Mouse (Mus musculus): ENCODE measurements around the gene Nudt5. TPM values are rescaled to one million over a fixed set of nuclear protein-coding genes. Genes with fewer than 3 reads are reported as not detected.
"Not testable (repeated sequence)": the region's sequence is repeated elsewhere in the genome, so short reads cannot be mapped to it uniquely, and the experiment has no call there.

Gene Nudt5
- polyA plus RNA-seq (2016; fragmentation: Nextera tagmentation; extraction: Ambion mirVana): 90.7 and 115 TPM in 2 replicates

DNA sequence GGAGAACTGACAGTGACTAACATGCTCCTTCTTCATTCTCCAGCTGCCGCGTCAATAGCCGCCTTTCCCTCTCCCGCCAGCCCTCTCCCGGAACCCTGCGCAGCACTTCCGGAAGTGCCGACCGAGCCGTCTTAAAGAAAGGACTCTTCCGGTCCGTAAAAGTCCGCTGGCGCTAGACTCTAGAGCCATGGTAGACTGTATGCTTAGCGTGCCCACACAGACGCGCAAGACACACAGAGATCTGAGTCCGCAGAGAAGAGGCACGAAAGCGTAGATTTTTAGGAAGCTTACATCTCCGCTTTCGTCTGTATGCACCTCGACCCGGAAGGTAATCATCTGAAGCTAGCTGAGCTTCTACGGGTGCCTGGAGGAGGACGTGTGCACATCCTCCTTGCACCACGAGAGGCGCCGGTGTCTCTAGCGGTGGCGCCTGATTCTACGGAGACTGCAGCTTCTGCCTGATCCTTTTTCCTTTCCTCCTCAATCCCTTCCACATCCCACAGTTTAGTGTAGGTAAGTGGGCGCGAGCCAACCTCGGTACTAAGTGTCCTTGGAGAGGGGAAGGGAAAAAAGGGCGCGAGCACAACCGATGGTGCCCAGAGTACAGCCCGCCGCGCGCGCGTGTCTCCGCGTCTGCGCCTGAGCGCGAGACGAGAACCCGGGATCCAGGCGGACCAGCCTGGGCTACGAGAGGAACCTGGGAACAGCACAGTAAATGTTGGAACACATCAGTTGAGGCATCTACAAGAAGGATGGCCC, at the start of gene Nudt5, which contains the start of gene Cdc123:
Gene Nudt5, plus strand, starts transcription at position 147 of the 759 bp plus-strand sequence.
Gene Cdc123, minus strand, starts transcription at position 292 of the 759 bp plus-strand sequence.
- DNase-seq (ENCODE audit: low spot score): peak; percentile 89

DNA sequence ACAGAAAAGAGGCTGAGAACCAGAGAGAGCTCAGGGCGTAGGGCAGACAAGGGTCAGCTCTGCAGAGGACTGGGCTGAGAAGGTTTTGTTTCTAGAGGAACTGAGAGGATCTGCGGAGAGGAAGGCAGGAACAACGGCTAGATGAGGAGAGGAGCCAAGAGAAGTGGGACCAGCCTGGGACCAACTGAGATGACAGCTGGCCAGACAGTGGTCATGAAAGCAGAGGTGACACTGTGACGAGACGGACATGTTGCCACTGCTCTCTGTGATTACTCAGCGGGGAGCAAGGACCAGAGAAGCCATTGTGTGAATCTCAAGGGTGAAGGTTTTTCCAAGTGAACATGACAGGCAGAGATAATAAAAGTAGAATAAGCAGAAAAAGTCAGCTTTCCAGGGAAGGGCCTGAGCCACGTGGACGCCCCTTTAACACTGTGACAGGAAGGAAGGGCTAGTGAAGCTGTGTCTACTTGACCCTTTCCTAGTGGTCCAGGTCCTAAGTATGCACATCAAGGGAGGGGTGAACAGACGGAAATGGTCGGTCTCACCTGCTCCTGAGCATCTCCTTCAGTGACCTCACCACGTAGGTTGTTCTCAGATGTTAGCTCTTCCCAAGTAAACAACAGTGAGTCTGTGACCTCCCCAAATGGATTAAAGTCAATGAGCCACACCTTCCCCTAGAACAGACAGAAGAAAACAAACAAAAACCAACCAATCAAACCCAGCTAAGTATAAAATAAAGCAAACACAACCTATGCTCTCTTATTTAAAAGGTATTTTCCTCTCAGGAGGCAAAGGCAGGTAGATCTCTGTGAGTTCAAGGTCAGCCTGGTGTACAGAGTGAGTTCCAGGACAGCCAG, 46.8 kb upstream of the Nudt5 start:
- peaks cover 99% of the 10 kb centered on the region for H3K36me3 ChIP-seq
- H3K9me3 ChIP-seq: peaks cover 8% of the 10 kb centered on the region; the same call in 1 of the 2 replicates
- H3K4me3 ChIP-seq: no peak overlapping the region
- H3K4me1 ChIP-seq (replicated peaks): no peaks in the 10 kb centered on the region
- DNase-seq (ENCODE audit: low spot score): no peak
- WGBS: 90% methylated on average over 11 of the region's 11 CpGs
- H3K27me3 ChIP-seq (ENCODE audit: insufficient read depth, poor library complexity, severe bottlenecking): no peaks in the 10 kb centered on the region
- H3K27ac ChIP-seq: no peak overlapping the region

More for the DNA sequence above, at the start of gene Nudt5, which contains the start of gene Cdc123:
- peaks cover 2% of the 10 kb centered on the region; the same call in 1 of the 2 replicates for H3K9me3 ChIP-seq
- H3K36me3 ChIP-seq: peaks cover 43% of the 10 kb centered on the region
- H3K27ac ChIP-seq: peak within 1 kb of the TSS; percentile 97
- peak within 1 kb of the TSS; percentile 80 for H3K4me3 ChIP-seq
- H3K4me1 ChIP-seq (replicated peaks): peaks cover 16% of the 10 kb centered on the region
- no peaks in the 10 kb centered on the region for H3K27me3 ChIP-seq (ENCODE audit: insufficient read depth, poor library complexity, severe bottlenecking)
- WGBS: under 1% methylated on average over 53 of the region's 53 CpGs

DNA sequence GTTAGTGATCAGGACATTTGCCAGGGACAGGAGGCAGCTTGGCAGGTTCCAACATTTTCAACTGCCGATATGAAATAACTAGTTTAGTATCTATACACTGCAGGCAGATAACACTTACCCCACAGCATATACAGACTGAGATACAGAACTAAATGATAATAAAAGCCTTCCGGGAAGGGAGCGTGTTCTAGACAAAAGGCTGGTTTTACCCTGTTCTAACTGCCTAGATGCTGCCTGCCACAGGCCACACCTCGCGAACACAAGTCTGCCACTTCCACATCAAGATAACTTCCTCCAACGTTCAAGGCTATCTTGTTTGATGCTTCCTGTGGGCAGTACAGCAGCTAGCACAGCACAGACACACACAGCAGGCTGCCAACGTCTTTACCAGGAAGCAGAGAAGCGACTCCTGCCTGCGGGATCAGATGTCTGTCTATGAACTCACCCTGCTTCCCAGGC, 43.6 kb upstream of the Nudt5 start:
- WGBS: 89% methylated on average over 9 of the region's 9 CpGs
- Histone ChIP-seq H3K4me1 (replicated peaks) (no peaks in the 10 kb centered on the region), H3K27ac (no peak overlapping the region), H3K36me3 (peaks cover 98% of the 10 kb centered on the region), H3K9me3 (peaks cover 8% of the 10 kb centered on the region; the same call in 1 of the 2 replicates), H3K4me3 (no peak overlapping the region), H3K27me3 (ENCODE audit: insufficient read depth, poor library complexity, severe bottlenecking) (no peaks in the 10 kb centered on the region)
- DNase-seq (ENCODE audit: low spot score): no peak

DNA sequence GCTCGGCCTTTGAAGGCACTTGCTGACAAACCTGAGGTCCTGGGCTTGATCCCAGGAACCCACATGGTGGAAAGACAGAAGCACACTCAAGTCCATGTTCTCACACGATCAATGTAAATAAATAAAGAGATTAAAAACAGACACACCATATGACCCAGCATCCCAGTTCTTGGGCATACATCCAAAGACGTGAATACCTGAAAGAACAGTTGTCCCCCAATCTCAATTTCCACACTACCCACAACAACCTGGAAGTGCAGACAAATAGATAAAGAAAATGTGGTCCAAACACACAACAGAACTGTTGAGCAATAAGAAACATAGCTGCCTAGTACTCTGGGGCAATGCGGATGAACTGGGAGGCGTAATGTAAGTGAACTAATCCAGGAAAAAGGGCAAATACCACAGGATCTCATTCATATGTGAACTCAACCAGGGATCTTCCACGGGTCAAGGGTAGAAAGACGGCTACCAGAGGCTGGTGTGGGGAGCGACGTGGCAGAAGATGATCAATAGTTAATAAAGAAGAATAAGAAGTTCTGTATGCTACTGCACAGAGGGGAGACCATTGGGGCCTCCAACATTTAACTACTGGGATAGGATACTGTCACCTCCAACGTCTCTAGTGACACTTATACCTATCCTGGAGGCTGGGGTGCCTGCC, 42.8 kb upstream of the Nudt5 start:
- Histone ChIP-seq H3K4me1 (replicated peaks) (no peaks in the 10 kb centered on the region), H3K4me3 (no peak overlapping the region), H3K36me3 (peaks cover 92% of the 10 kb centered on the region), H3K9me3 (peaks cover 8% of the 10 kb centered on the region; the same call in 1 of the 2 replicates), H3K27me3 (ENCODE audit: insufficient read depth, poor library complexity, severe bottlenecking) (no peaks in the 10 kb centered on the region), H3K27ac (no peak overlapping the region)
- 93% methylated on average over 10 of the region's 10 CpGs for WGBS
- no peak for DNase-seq (ENCODE audit: low spot score)

DNA sequence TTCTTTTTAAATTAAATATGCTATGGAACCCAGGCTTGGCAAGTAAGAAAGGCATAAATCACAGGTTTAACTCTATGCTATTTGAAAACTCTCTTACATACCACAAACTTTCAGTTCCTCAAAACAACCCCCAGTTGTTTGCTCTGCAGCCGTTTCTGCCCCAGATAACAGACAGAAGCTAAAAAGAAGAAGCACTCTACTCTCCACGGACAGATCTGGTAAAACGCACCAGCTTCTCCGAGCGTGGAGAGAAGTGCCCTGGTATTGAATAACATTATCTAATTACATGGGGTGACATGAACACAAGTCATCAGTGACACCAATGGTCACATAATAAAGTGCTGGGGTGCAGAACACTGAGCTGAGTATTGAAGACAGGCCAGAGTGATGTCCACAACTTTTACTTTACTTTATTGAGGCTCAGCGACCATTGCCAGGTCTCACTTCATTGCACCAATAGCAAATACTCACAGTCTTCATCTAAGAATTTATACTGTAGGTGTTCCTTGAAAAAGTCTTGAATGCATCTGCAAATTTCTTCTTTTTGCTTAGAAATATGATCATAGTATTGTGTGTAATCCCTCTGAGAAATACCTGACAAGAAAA, 40.3 kb upstream of the Nudt5 start:
- H3K4me3 ChIP-seq: no peak overlapping the region
- H3K4me1 ChIP-seq (replicated peaks): no peaks in the 10 kb centered on the region
- no peaks in the 10 kb centered on the region for H3K27me3 ChIP-seq (ENCODE audit: insufficient read depth, poor library complexity, severe bottlenecking)
- H3K27ac ChIP-seq: no peak overlapping the region
- H3K36me3 ChIP-seq: peaks cover 89% of the 10 kb centered on the region
- DNase-seq (ENCODE audit: low spot score): no peak
- WGBS: 92% methylated on average over 6 of the region's 6 CpGs
- peaks cover 8% of the 10 kb centered on the region; the same call in 1 of the 2 replicates for H3K9me3 ChIP-seq

DNA sequence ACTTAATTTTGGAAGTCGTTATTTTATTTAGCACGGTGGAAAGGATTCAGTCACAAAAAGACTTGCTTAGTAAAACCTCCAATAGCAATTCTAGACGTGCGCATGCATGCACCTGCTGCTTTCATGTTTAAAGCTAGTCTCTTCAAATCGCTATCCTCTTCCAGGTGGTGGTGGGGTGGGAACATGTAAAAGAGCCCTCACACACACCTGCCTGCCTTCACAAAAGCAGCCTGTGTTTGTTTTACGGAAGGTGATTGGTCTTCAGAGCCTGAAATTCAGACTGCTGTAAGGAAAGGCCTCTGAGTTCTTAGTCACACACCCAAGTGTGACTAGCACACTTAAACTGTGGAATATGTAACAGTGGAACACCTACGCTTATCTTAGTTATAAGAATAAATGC, 39.6 kb upstream of the Nudt5 start:
- no peak overlapping the region for H3K27ac ChIP-seq
- H3K9me3 ChIP-seq: 0 out of 2 replicates have a peak, but pooled peaks cover 2% of the 10 kb centered on the region
- H3K36me3 ChIP-seq: peaks cover 89% of the 10 kb centered on the region
- no peaks in the 10 kb centered on the region for H3K4me1 ChIP-seq (replicated peaks)
- 95% methylated on average over 7 of the region's 7 CpGs for WGBS
- no peak for DNase-seq (ENCODE audit: low spot score)
- no peak overlapping the region for H3K4me3 ChIP-seq
- no peaks in the 10 kb centered on the region for H3K27me3 ChIP-seq (ENCODE audit: insufficient read depth, poor library complexity, severe bottlenecking)

DNA sequence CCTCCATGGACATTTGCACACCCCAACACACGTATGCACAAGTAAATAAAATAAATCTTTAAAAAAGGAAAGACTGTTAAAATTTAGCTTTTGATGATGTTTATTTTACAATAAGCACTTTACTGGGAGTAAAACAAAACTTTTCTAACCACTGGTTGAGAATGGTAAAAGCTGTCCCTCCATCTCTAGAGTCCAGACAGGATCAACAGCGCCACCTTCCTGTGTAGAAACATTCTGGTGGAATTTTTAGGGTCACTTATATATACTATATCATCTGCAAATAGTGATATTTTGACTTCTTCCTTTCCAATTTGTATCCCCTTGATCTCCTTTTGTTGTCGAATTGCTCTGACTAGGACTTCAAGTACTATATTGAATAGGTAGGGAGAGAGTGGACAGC, 38.6 kb upstream of the Nudt5 start:
- 84% methylated on average over 3 of the region's 3 CpGs for WGBS
- H3K27ac ChIP-seq: not testable (repeated sequence)

DNA sequence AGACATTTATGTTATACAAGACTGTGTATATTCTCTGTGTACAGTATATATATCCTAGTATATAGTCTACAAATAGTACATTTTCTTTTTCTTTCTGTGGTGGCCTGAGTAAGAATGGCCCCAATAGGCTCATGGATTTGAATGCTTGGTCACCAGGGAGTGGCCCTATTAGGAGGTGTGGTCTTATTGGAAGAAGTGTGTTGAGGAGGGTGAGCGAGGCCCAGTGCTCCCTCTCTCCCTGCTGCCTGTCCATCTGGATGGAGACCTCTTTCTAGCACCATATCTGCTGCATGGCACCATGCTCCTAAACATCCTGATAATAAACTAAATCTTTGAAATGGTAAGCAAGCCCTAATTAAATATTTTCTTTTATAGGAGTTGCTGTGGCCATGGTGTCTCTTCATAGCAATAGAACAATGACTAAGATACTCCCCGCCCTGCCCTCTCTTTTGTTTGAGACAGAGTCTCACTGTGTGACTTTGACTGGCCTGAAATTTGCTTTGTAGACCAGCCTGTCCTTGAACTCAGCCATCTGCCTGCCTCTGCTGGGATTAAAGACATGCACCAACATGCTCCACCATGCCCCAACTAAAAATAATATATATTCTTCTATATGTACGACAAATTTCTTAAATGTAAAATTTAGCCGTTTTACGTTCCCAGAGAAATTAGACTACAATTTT, 34.6 kb upstream of the Nudt5 start:
- no peak for DNase-seq (ENCODE audit: low spot score)
- H3K36me3 ChIP-seq: peaks cover 81% of the 10 kb centered on the region
- no peaks in the 10 kb centered on the region for H3K9me3 ChIP-seq
- no peaks in the 10 kb centered on the region for H3K4me1 ChIP-seq (replicated peaks)
- H3K27ac ChIP-seq: no peak overlapping the region
- H3K27me3 ChIP-seq (ENCODE audit: insufficient read depth, poor library complexity, severe bottlenecking): no peaks in the 10 kb centered on the region
- 91% methylated on average over 5 of the region's 5 CpGs for WGBS
- no peak overlapping the region for H3K4me3 ChIP-seq

More for the DNA sequence above, 38.6 kb upstream of the Nudt5 start:
- H3K4me3 ChIP-seq; H3K9me3 ChIP-seq; DNase-seq (ENCODE audit: low spot score); H3K4me1 ChIP-seq (replicated peaks); H3K27me3 ChIP-seq (ENCODE audit: insufficient read depth, poor library complexity, severe bottlenecking): not testable (repeated sequence)
- H3K36me3 ChIP-seq: peaks cover 89% of the 10 kb centered on the region

DNA sequence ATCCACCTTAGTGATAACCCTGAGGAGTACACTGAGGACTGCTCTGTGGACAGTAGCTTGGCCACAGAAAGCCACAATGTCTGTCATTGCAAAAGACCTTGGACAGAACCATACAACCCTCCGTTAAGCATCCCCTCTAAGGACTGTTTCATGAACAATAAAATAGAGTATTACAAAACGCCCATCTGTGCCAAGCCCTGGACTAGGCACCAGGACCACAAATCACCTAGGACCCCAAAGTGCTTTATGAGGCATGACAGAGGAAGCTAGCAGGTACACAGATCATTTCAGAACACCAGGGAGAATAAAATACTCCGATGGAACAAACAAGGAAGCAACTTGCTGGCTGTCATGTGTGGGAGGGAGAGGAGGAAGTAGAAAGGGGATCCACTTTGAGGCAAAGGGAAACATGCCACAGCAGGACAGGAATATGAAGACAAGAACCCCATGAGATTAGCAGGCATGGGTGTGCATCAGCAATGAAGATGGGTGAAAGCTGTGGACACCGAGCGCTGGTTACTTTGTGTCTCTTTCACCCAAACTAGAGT, 33.5 kb upstream of the Nudt5 start:
- H3K27me3 ChIP-seq (ENCODE audit: insufficient read depth, poor library complexity, severe bottlenecking): no peaks in the 10 kb centered on the region
- 91% methylated on average over 5 of the region's 5 CpGs for WGBS
- no peak for DNase-seq (ENCODE audit: low spot score)
- no peak overlapping the region for H3K4me3 ChIP-seq
- no peaks in the 10 kb centered on the region for H3K4me1 ChIP-seq (replicated peaks)
- H3K36me3 ChIP-seq: peaks cover 81% of the 10 kb centered on the region
- H3K9me3 ChIP-seq: no peaks in the 10 kb centered on the region
- H3K27ac ChIP-seq: no peak overlapping the region

DNA sequence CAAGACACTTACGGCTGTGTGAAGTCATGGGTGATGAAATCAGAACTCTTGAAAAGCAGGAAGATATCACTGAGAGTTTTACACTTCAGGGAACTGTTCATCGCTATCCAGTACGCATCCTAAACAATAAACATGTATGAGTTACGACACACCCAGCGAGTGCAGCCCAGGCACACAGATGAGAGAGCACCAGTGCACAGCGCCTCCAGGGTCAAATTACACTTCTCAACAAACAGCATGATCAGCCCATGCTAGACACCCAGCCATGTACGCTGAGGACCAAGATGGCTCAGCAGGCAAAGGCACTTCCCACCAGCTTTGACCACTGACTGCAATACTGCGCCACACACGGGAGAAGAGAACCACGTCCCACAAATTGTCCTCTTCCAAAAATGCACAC, 23.6 kb upstream of the Nudt5 start:
- no peak overlapping the region for H3K4me3 ChIP-seq
- H3K27me3 ChIP-seq (ENCODE audit: insufficient read depth, poor library complexity, severe bottlenecking): no peaks in the 10 kb centered on the region
- WGBS: 92% methylated on average over 10 of the region's 10 CpGs
- no peak for DNase-seq (ENCODE audit: low spot score)
- H3K27ac ChIP-seq: no peak overlapping the region
- H3K4me1 ChIP-seq (replicated peaks): no peaks in the 10 kb centered on the region
- peaks cover 84% of the 10 kb centered on the region for H3K36me3 ChIP-seq
- H3K9me3 ChIP-seq: no peaks in the 10 kb centered on the region

DNA sequence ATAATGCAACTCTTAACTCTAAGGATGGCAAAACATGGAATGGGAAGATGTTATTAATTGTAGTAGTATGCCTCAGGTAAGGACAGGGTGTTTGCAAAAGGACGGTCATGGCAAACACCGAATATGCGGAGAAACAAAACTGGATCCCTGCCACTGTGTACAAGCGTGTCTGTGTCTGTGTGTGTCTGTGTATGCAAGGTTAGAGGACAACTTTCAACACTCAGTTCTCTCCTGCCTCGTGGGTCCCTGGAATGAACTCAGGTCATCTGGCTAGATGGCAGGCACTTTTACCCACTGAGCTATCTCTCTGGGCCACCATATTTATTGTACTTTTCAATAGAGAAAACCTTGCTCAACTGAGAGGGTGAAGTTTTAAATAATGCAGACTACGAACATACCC, 22.4 kb upstream of the Nudt5 start:
- Histone ChIP-seq H3K27me3 (ENCODE audit: insufficient read depth, poor library complexity, severe bottlenecking) (no peaks in the 10 kb centered on the region), H3K36me3 (peaks cover 84% of the 10 kb centered on the region), H3K9me3 (no peaks in the 10 kb centered on the region), H3K4me1 (replicated peaks) (no peaks in the 10 kb centered on the region), H3K27ac (no peak overlapping the region), H3K4me3 (no peak overlapping the region)
- no peak for DNase-seq (ENCODE audit: low spot score)
- 97% methylated on average over 6 of the region's 6 CpGs for WGBS
